Mouse (Mus musculus): ENCODE data around the gene Cox20.

DNA sequence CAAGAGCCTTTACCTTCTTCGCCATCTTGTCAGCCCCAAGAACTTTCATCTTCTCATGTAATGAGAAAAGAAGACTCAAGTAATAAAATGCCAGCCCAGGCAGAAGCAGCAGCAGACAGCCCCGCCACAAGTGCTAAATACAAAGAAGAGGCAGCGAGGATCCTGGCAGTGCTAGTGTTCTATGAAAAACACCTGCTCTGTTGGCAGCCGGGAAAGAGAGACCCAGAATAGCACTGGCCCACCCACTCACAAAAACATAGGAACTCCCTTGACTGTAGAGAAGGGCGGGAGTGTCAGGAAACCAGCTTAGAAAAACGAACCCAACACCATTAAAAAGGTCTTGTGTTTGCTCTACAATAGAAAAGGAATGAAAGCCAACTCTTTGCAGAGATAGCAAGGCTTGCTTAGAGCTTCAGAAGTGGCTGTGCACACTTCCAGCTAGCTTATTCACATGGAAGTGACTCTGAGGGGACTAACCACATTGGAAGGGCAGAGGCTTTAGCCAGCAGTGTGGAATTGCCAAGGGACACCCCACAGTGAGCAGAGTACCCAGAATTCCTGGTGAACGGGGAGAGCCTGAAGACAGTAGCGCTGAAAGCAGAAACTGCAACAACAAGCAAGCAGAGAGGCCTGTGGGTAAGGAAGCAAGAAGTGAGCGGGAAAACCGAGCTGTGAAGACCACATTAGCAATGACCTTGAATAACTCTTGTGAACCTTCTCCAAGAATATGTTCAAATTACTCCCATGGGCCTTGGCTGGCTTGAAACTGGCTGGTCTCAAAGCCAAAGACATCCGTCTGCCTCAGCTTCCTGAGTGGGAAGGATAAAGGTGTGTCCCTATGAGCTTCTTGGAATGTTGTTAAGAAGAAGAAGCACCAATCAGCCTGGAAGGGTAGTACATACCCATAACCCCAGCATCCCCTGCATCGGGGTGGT is 39.1 kb downstream of the Cox20 start:
- TF ChIP-seq CTCF (IDR thresholded peaks at IDR 0.05; ENCODE audit: borderline replicate concordance, insufficient read depth, low read depth, low read length) (no peak), POLR2A (IDR thresholded peaks at IDR 0.05; ENCODE audit: borderline replicate concordance, insufficient read depth, low read length) (no peak)

Measured in cerebellum, adult 2 months (tissue).